Mouse (Mus musculus) MEL (cell line): ENCODE results near the gene Cdkl3. TPM values are rescaled to one million over a fixed set of nuclear protein-coding genes. Genes with fewer than 3 reads are reported as not detected.
A peak's percentile ranks its signal among the peaks of the same experiment; 100 is the strongest.

Experiments
- DNase-seq: peaks from one replicate; pipeline ENCODE4 v3.0.0; 2011; ENCODE audit warnings: low read depth, low spot score
- H3K27ac ChIP-seq: 2 replicates; pipeline ENCODE4 v1.5.1; 2012; ENCODE audit warnings: low read depth, mild to moderate bottlenecking, control low read depth, low read length, moderate library complexity; ENCODE audit not compliant: control insufficient read depth
- H3K27me3 ChIP-seq, 2 experiments: fragments of 150-350 bp in 1 of 2; sonication (generic) in 1 of 2; 2 replicates each; pipeline ENCODE4 v1.6.1; 2012; ENCODE audit warnings: low read length in 2 of 2, mild to moderate bottlenecking in 2 of 2, improper control_type of control experiment in 1 of 2, moderate library complexity in 1 of 2; ENCODE audit not compliant: insufficient read depth in 2 of 2, control insufficient read depth in 1 of 2
- H3K36me3 ChIP-seq, 2 experiments: 2 replicates each; pipeline ENCODE4 v1.6.1; 2012 to 2014; ENCODE audit warnings: low read length in 2 of 2, improper control_type of control experiment in 1 of 2, inconsistent platforms in 1 of 2, mild to moderate bottlenecking in 1 of 2; ENCODE audit not compliant: insufficient read depth in 2 of 2, control insufficient read depth in 1 of 2
- H3K4me1 ChIP-seq, 2 experiments: fragments of 150-350 bp in 1 of 2; sonication (generic) in 1 of 2; 2 replicates each; pipeline ENCODE4 v1.6.1; 2012; ENCODE audit warnings: low read length in 2 of 2, improper control_type of control experiment in 1 of 2, mild to moderate bottlenecking in 1 of 2; ENCODE audit not compliant: insufficient read depth in 2 of 2, control insufficient read depth in 1 of 2
- H3K4me3 ChIP-seq, 2 experiments: fragments of 150-350 bp in 1 of 2; sonication (generic) in 1 of 2; 2 replicates each; pipeline ENCODE4 v1.5.1; 2012; ENCODE audit warnings: low read depth in 2 of 2, low read length in 2 of 2, mild to moderate bottlenecking in 2 of 2, moderate library complexity in 2 of 2, control low read depth in 1 of 2, improper control_type of control experiment in 1 of 2; ENCODE audit not compliant: control insufficient read depth in 1 of 2, insufficient read depth in 1 of 2
- H3K79me2 ChIP-seq: 2 replicates; pipeline ENCODE4 v1.6.1; 2012; ENCODE audit warnings: mild to moderate bottlenecking, low read length, moderate library complexity; ENCODE audit not compliant: control insufficient read depth, poor library complexity, insufficient read depth
- H3K9ac ChIP-seq: 2 replicates; pipeline ENCODE4 v1.6.1; 2012; ENCODE audit warnings: low read depth, mild to moderate bottlenecking, control low read depth, low read length, moderate library complexity; ENCODE audit not compliant: control insufficient read depth, poor library complexity, severe bottlenecking
- H3K9me3 ChIP-seq: fragments of 150-350 bp; sonication (generic); replicated peaks from 2 replicates; pipeline ENCODE4 v1.6.1; 2012; ENCODE audit warnings: mild to moderate bottlenecking, low read length, improper control_type of control experiment, moderate library complexity; ENCODE audit not compliant: insufficient read depth
- CHD1 ChIP-seq: IDR thresholded peaks from 2 replicates; pipeline ENCODE4 v1.6.1; 2012; ENCODE audit warnings: low read depth, mild to moderate bottlenecking, inconsistent platforms, low read length, improper control_type of control experiment
- CHD2 ChIP-seq: IDR thresholded peaks from 2 replicates; pipeline ENCODE4 v1.6.1; 2011; ENCODE audit warnings: low read length, improper control_type of control experiment
- ELF1 ChIP-seq: IDR thresholded peaks from 2 replicates; pipeline ENCODE4 v1.6.1; 2014; ENCODE audit warnings: low read depth, mild to moderate bottlenecking, inconsistent platforms, low read length, improper control_type of control experiment, moderate library complexity
- ETS1 ChIP-seq: IDR thresholded peaks from 2 replicates; pipeline ENCODE4 v1.6.1; 2012; ENCODE audit warnings: low read depth, mild to moderate bottlenecking, inconsistent platforms, low read length, improper control_type of control experiment, moderate library complexity
- GABPA ChIP-seq: IDR thresholded peaks from 2 replicates; pipeline ENCODE4 v1.6.1; 2012; ENCODE audit warnings: low read depth, mild to moderate bottlenecking, inconsistent platforms, low read length, improper control_type of control experiment, moderate library complexity
- GATA1 ChIP-seq: IDR thresholded peaks from 2 replicates; pipeline ENCODE4 v1.6.1; 2011; ENCODE audit warnings: low read depth, low read length, improper control_type of control experiment
- HCFC1 ChIP-seq: IDR thresholded peaks from 2 replicates; pipeline ENCODE4 v1.6.1; 2012; ENCODE audit warnings: low read depth, mild to moderate bottlenecking, inconsistent platforms, low read length, improper control_type of control experiment, moderate library complexity
- JUND ChIP-seq: IDR thresholded peaks from 2 replicates; pipeline ENCODE4 v1.6.1; 2011; ENCODE audit warnings: low read depth, mild to moderate bottlenecking, improper control_type of control experiment, low read length
- KAT2A ChIP-seq: conservative IDR thresholded peaks from 2 replicates; pipeline ENCODE4 v1.6.1; 2012; ENCODE audit warnings: low read depth, low read length, improper control_type of control experiment, inconsistent platforms
- MAFK ChIP-seq: IDR thresholded peaks from 2 replicates; pipeline ENCODE4 v1.6.1; 2011; ENCODE audit warnings: low read depth, mild to moderate bottlenecking, low read length, improper control_type of control experiment, borderline replicate concordance
- MAX ChIP-seq: IDR thresholded peaks from 2 replicates; pipeline ENCODE4 v1.6.1; 2011; ENCODE audit warnings: low read length, improper control_type of control experiment
- MAZ ChIP-seq: IDR thresholded peaks from 2 replicates; pipeline ENCODE4 v1.6.1; 2012; ENCODE audit warnings: low read depth, mild to moderate bottlenecking, inconsistent platforms, low read length, improper control_type of control experiment
- MEF2A ChIP-seq: IDR thresholded peaks from 2 replicates; pipeline ENCODE4 v1.6.1; 2014; ENCODE audit warnings: low read depth, mild to moderate bottlenecking, inconsistent platforms, low read length, improper control_type of control experiment; ENCODE audit not compliant: poor library complexity, insufficient replicate concordance, severe bottlenecking; ENCODE audit errors: extremely low read depth
- MXI1 ChIP-seq: IDR thresholded peaks from 2 replicates; pipeline ENCODE4 v1.6.1; 2011; ENCODE audit warnings: mild to moderate bottlenecking, low read depth, low read length, improper control_type of control experiment
- MYB ChIP-seq: IDR thresholded peaks from 2 replicates; pipeline ENCODE4 v1.6.1; 2011; ENCODE audit warnings: mild to moderate bottlenecking, low read depth, low read length, improper control_type of control experiment
- MYC ChIP-seq: IDR thresholded peaks from 2 replicates; pipeline ENCODE4 v1.6.1; 2011; ENCODE audit warnings: low read depth, mild to moderate bottlenecking, low read length, improper control_type of control experiment, moderate library complexity
- NELFE ChIP-seq: IDR thresholded peaks from 2 replicates; pipeline ENCODE4 v1.6.1; 2011; ENCODE audit warnings: low read depth, low read length, improper control_type of control experiment
- NRF1 ChIP-seq: IDR thresholded peaks from 2 replicates; pipeline ENCODE4 v1.6.1; 2014; ENCODE audit warnings: low read depth, mild to moderate bottlenecking, inconsistent platforms, low read length, improper control_type of control experiment, moderate library complexity; ENCODE audit not compliant: poor library complexity, insufficient read depth, severe bottlenecking
- POLR2A ChIP-seq, 2 experiments: IDR thresholded peaks; 2 replicates each; pipeline ENCODE4 v1.6.1; 2011 to 2012; ENCODE audit warnings: low read length in 2 of 2, mild to moderate bottlenecking in 2 of 2, control low read depth in 1 of 2, improper control_type of control experiment in 1 of 2, low read depth in 1 of 2, moderate library complexity in 1 of 2; ENCODE audit not compliant: control insufficient read depth in 1 of 2, insufficient read depth in 1 of 2, poor library complexity in 1 of 2
- POLR2AphosphoS2 ChIP-seq: IDR thresholded peaks from 2 replicates; pipeline ENCODE4 v1.6.1; 2011; ENCODE audit warnings: low read length, improper control_type of control experiment
- POLR2AphosphoS5 ChIP-seq: IDR thresholded peaks from 2 replicates; pipeline ENCODE4 v1.6.1; 2012; ENCODE audit warnings: low read depth, borderline replicate concordance, mild to moderate bottlenecking, inconsistent platforms, low read length, moderate library complexity, mixed read lengths
- RAD21 ChIP-seq: IDR thresholded peaks from 2 replicates; pipeline ENCODE4 v1.6.1; 2011; ENCODE audit warnings: mild to moderate bottlenecking, low read depth, low read length, improper control_type of control experiment
- RCOR1 ChIP-seq: IDR thresholded peaks from 2 replicates; pipeline ENCODE4 v1.6.1; 2012; ENCODE audit warnings: low read depth, mild to moderate bottlenecking, inconsistent platforms, low read length, improper control_type of control experiment
- SIN3A ChIP-seq: IDR thresholded peaks from 2 replicates; pipeline ENCODE4 v1.6.1; 2012; ENCODE audit warnings: low read length, improper control_type of control experiment, inconsistent platforms
- SMC3 ChIP-seq: IDR thresholded peaks from 2 replicates; pipeline ENCODE4 v1.6.1; 2011; ENCODE audit warnings: low read depth, low read length, improper control_type of control experiment
- TAL1 ChIP-seq: IDR thresholded peaks from 2 replicates; pipeline ENCODE4 v1.6.1; 2012; ENCODE audit warnings: mild to moderate bottlenecking, inconsistent platforms, low read length, moderate library complexity, mixed read lengths
- TBP ChIP-seq: IDR thresholded peaks from 2 replicates; pipeline ENCODE4 v1.8.0; 2011; ENCODE audit warnings: low read depth, low read length, improper control_type of control experiment
- TCF12 ChIP-seq: IDR thresholded peaks from 2 replicates; pipeline ENCODE4 v1.6.1; 2014; ENCODE audit warnings: low read depth, mild to moderate bottlenecking, inconsistent platforms, low read length, improper control_type of control experiment, moderate library complexity
- UBTF ChIP-seq: IDR thresholded peaks from 2 replicates; pipeline ENCODE4 v1.6.1; 2012; ENCODE audit warnings: low read depth, mild to moderate bottlenecking, inconsistent platforms, low read length, improper control_type of control experiment, moderate library complexity, borderline replicate concordance; ENCODE audit not compliant: insufficient read depth
- USF1 ChIP-seq: IDR thresholded peaks from 2 replicates; pipeline ENCODE4 v1.6.1; 2014; ENCODE audit warnings: low read depth, mild to moderate bottlenecking, inconsistent platforms, low read length, improper control_type of control experiment, moderate library complexity
- USF2 ChIP-seq, 2 experiments: IDR thresholded peaks; 2 replicates each; pipeline ENCODE4 v1.6.1; 2011 to 2012; ENCODE audit warnings: improper control_type of control experiment in 2 of 2, low read length in 2 of 2, borderline replicate concordance in 1 of 2, inconsistent platforms in 1 of 2, low read depth in 1 of 2, mild to moderate bottlenecking in 1 of 2; ENCODE audit not compliant: insufficient read depth in 1 of 2
- ZC3H11A ChIP-seq: IDR thresholded peaks from 2 replicates; pipeline ENCODE4 v1.6.1; 2012; ENCODE audit warnings: low read depth, mild to moderate bottlenecking, inconsistent platforms, low read length, improper control_type of control experiment
- ZKSCAN1 ChIP-seq: IDR thresholded peaks from 2 replicates; pipeline ENCODE4 v1.6.1; 2012; ENCODE audit warnings: low read depth, mild to moderate bottlenecking, inconsistent platforms, low read length, improper control_type of control experiment, moderate library complexity
- ZNF384 ChIP-seq: IDR thresholded peaks from 2 replicates; pipeline ENCODE4 v1.6.1; 2012; ENCODE audit warnings: low read depth, mild to moderate bottlenecking, inconsistent platforms, low read length, improper control_type of control experiment
- polyA plus RNA-seq, 2 experiments: library from polyadenylated mRNA; stranded (reverse) in 1 of 2; unstranded in 1 of 2; fragments of >175 nt in 1 of 2; fragments of >200 nt in 1 of 2; gene quantifications; 2 replicates each; pipeline versions ENCODE4 v1.2.1 to v1.2.4; 2012; ENCODE audit warnings: low replicate concordance in 2 of 2, low read depth in 1 of 2; ENCODE audit not compliant: insufficient read length in 2 of 2, insufficient read depth in 1 of 2, missing spikeins in 1 of 2
- total RNA-seq: library from RNA; depleted of rRNA; stranded (reverse); fragments of 300-350 nt; gene quantifications from 2 replicates; pipeline ENCODE4 v1.2.3, GENCODE M21; 2012

Cdkl3 gene
- total and polyA plus RNA-seq, 3 experiments, result 3.7 to 4.9 TPM; not detected in 1

DNA sequence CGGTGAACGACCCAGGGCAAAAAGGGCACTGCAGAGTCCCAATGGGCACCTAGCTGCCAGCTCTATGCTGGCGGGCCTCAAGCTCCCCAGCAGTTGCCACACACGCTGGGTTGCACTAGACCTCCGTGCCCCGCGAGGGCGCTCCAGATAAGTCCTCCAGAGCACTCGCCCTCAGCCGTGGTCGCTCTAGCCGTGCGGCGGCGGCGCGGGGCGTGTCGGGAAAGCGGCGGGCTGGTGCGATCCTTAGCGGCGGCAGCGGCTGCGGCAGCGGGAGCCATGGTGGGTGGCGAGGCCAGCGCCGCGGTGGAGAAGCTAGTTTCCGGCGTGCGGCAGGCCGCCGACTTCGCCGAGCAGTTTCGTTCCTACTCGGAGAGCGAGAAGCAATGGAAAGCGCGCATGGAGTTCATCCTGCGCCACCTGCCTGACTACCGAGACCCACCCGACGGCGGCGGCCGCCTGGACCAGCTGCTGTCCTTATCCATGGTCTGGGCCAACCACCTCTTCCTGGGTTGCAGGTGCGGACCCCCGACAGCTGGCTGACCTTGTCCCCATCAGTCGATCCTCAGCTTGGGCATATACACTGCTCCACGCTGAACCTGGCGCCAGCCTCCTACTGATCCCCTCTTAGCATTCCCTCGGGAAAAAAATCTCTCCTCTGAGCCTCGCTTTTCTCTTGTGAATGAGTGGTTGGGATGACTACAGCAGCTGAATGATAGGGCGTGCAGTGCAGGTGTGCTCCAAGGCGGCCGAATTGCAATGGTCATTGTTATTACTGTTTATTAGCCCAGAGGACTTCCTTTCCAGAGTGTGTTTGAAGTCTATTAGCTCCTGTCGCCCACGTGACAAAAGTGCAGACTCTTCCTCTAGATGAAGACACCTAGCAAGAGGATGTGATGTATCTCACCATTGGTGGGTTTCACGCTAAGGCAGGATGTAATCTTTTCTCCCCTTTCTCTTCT lies 36.3 kb upstream of the Cdkl3 start, which contains the start of gene Cdkn2aipnl:
Cdkn2aipnl (plus strand) TSS at position 219 of the 959 bp plus-strand sequence.
- no peaks in the 10 kb centered on the region for H3K9me3 ChIP-seq
- H3K4me1 ChIP-seq, result peaks cover 0 to 10% of the 10 kb centered on the region in 2 experiments; a peak in 2 of 4 replicates
- DNase-seq, result peak; percentile 98
- peak within 1 kb of the TSS; percentile 81 to 82 for H3K4me3 ChIP-seq
- H3K9ac ChIP-seq, result peak within 1 kb of the TSS; percentile 83
- peaks cover 12 to 17% of the 10 kb centered on the region in 2 experiments for H3K36me3 ChIP-seq
- H3K79me2 ChIP-seq, result peaks cover 16% of the 10 kb centered on the region
- no peaks in the 10 kb centered on the region; a peak in 2 of 4 replicates for H3K27me3 ChIP-seq
- peak within 1 kb of the TSS; percentile 30 for H3K27ac ChIP-seq
- TF ChIP-seq SMC3 (peak; percentile 78), MAX (peak; percentile 95), RAD21 (peak; percentile 40), JUND (no peak), POLR2A (IDR thresholded peaks at IDR 0.05; ENCODE audit: control insufficient read depth in 1 of 2, insufficient read depth in 1 of 2, low read depth in 1 of 2, low read length in 2 of 2, poor library complexity in 1 of 2) (peak; percentile 85 to 95; a peak in 3 of 4 replicates), ZC3H11A (peak; percentile 44), MAFK (no peak), USF2 (IDR thresholded peaks at IDR 0.05; ENCODE audit: borderline replicate concordance in 1 of 2, insufficient read depth in 1 of 2, low read depth in 1 of 2, low read length in 2 of 2) (peak; percentile 51 to 72; a peak in 3 of 4 replicates), MAZ (no peak; the same call in 1 of the 2 replicates), RCOR1 (no peak), ETS1 (no peak), ZKSCAN1 (no peak), TBP (peak; percentile 74), TCF12 (peak; percentile 84), MYB (no peak; the same call in 1 of the 2 replicates), POLR2AphosphoS2 (no peak; the same call in 1 of the 2 replicates), UBTF (no peak), NELFE (peak; percentile 84), GATA1 (0 out of 2 replicates have a peak, but pooled peaks have one; percentile 7), GABPA (peak; percentile 92; the same call in 1 of the 2 replicates), HCFC1 (peak; percentile 95), USF1 (peak; percentile 94), MEF2A (no peak), CHD2 (no peak), MYC (0 out of 2 replicates have a peak, but pooled peaks have one; percentile 40), SIN3A (peak; percentile 92), POLR2AphosphoS5 (no peak), MXI1 (peak; percentile 84), ELF1 (peak; percentile 57; the same call in 1 of the 2 replicates), KAT2A (no peak; the same call in 1 of the 2 replicates), NRF1 (peak; percentile 58; the same call in 1 of the 2 replicates), CHD1 (no peak), TAL1 (no peak), ZNF384 (no peak; the same call in 1 of the 2 replicates)
